Mouse (Mus musculus) ES-E14 (cell line): ENCODE results near the gene Nfkbie. TPM values are rescaled to one million over a fixed set of nuclear protein-coding genes. Genes with fewer than 3 reads are reported as not detected.
A peak's percentile ranks its signal among the peaks of the same experiment; 100 is the strongest.

ENCODE experiments used
- DNase-seq: peaks from one replicate; pipeline ENCODE4 v3.0.0-alpha.2; 2013; ENCODE audit warnings: low read depth, low spot score
- H3K27ac ChIP-seq: 2 replicates; pipeline ENCODE4 v1.5.1; 2012; ENCODE audit warnings: low read depth, mild to moderate bottlenecking, low read length, moderate library complexity, mixed read lengths; ENCODE audit not compliant: poor library complexity, insufficient read depth, severe bottlenecking
- H3K36me3 ChIP-seq: 2 replicates; pipeline ENCODE4 v1.6.1; 2012; ENCODE audit warnings: mild to moderate bottlenecking, low read length, moderate library complexity, mixed read lengths; ENCODE audit not compliant: control insufficient read depth, poor library complexity, insufficient read depth, severe bottlenecking
- H3K4me1 ChIP-seq, 2 experiments: fragments of 150-350 bp in 1 of 2; sonication (generic) in 1 of 2; 2 replicates each; pipeline ENCODE4 v1.6.1; 2012; ENCODE audit warnings: low read length in 2 of 2, mild to moderate bottlenecking in 1 of 2, mixed read lengths in 1 of 2; ENCODE audit not compliant: control insufficient read depth in 2 of 2, insufficient read depth in 2 of 2, poor library complexity in 1 of 2
- H3K4me3 ChIP-seq, 2 experiments: fragments of 150-350 bp in 1 of 2; sonication (generic) in 1 of 2; 2 replicates each; pipeline ENCODE4 v1.5.1; 2012; ENCODE audit warnings: low read length in 2 of 2, low read depth in 1 of 2, mild to moderate bottlenecking in 1 of 2, mixed read lengths in 1 of 2; ENCODE audit not compliant: insufficient read depth in 1 of 2, poor library complexity in 1 of 2, severe bottlenecking in 1 of 2
- H3K9ac ChIP-seq: 2 replicates; pipeline ENCODE4 v1.6.1; 2012; ENCODE audit warnings: low read depth, mild to moderate bottlenecking, low read length, mixed read lengths; ENCODE audit not compliant: poor library complexity, insufficient read depth, severe bottlenecking
- H3K9me3 ChIP-seq: fragments of 150-350 bp; sonication (generic); 2 replicates; pipeline ENCODE4 v1.6.1; 2012; ENCODE audit warnings: low read depth, mild to moderate bottlenecking, low read length; ENCODE audit not compliant: control insufficient read depth, insufficient read depth
- CHD2 ChIP-seq: IDR thresholded peaks from 2 replicates; pipeline ENCODE4 v1.6.1; 2014; ENCODE audit warnings: mild to moderate bottlenecking, low read depth, low read length, inconsistent platforms
- HCFC1 ChIP-seq: IDR thresholded peaks from 2 replicates; pipeline ENCODE4 v1.6.1; 2012; ENCODE audit warnings: low read length, inconsistent platforms, borderline replicate concordance; ENCODE audit not compliant: insufficient read depth
- MAFK ChIP-seq: IDR thresholded peaks from 2 replicates; pipeline ENCODE4 v1.6.1; 2014; ENCODE audit warnings: mild to moderate bottlenecking, low read depth, low read length, inconsistent platforms; ENCODE audit not compliant: insufficient read depth
- ZC3H11A ChIP-seq: IDR thresholded peaks from 2 replicates; pipeline ENCODE4 v1.6.1; 2012; ENCODE audit warnings: low read depth, mild to moderate bottlenecking, inconsistent platforms, low read length, borderline replicate concordance
- ZNF384 ChIP-seq: IDR thresholded peaks from 2 replicates; pipeline ENCODE4 v1.6.1; 2012; ENCODE audit warnings: low read depth, low read length, inconsistent platforms
- in situ Hi-C, 2 experiments: fragments of 600-800 bp; cut with MboI; formaldehyde crosslinking; loops; one replicate each; pipeline ENCODE4 v1.15.1; 2025; ENCODE audit warnings: low sequenced_read_pairs in 2 of 2, inconsistent platforms in 1 of 2; ENCODE audit not compliant: unreplicated experiment in 2 of 2
- total RNA-seq: library from RNA; depleted of rRNA; stranded (reverse); fragments of 300-350 nt; gene quantifications from 2 replicates; pipeline ENCODE4 v1.2.3, GENCODE M21; 2012

Nfkbie gene
- total RNA-seq, 1 experiment, result 2.2 TPM

GRCm38 (mm10) chr17:45546941-45547340 lies 8.6 kb upstream of the Nfkbie start:
- Histone ChIP-seq H3K36me3 (no peaks in the 10 kb centered on the region), H3K27ac (no peak overlapping the region), H3K9me3 (no peaks in the 10 kb centered on the region), H3K9ac (no peak overlapping the region), H3K4me1 (peaks cover 4 to 17% of the 10 kb centered on the region in 2 experiments; a peak in 3 of 4 replicates), H3K4me3 (no peak overlapping the region)
- in situ Hi-C loops, result no loop called here
- no peak for DNase-seq
- no peak for TF ChIP-seq ZNF384
- TF ChIP-seq HCFC1, result no peak
- TF ChIP-seq CHD2, result no peak
- TF ChIP-seq ZC3H11A, result no peak
- no peak for TF ChIP-seq MAFK

- no peak overlapping the region for H3K4me3 ChIP-seq
- TF ChIP-seq HCFC1 (no peak), MAFK (no peak), ZC3H11A (no peak), ZNF384 (no peak), CHD2 (no peak)
These were observed 7.9 kb upstream of the Nfkbie start for GRCm38 (mm10) chr17:45547461-45548190.

GRCm38 (mm10) chr17:45548541-45549512 lies 6.7 kb upstream of the Nfkbie start:
- Histone ChIP-seq H3K9me3 (no peaks in the 10 kb centered on the region), H3K4me3 (peak overlapping the region; percentile 81 to 90), H3K27ac (no peak overlapping the region), H3K9ac (peak overlapping the region; percentile 75), H3K36me3 (no peaks in the 10 kb centered on the region), H3K4me1 (peaks cover 2 to 11% of the 10 kb centered on the region in 2 experiments; a peak in 2 of 4 replicates)
- no peak for TF ChIP-seq MAFK
- TF ChIP-seq ZC3H11A, result no peak
- no peak for TF ChIP-seq HCFC1
- TF ChIP-seq ZNF384, result no peak
- TF ChIP-seq CHD2, result no peak
- in situ Hi-C loops, result no loop called here
- peak; percentile 74 for DNase-seq

More at GRCm38 (mm10) chr17:45547461-45548190, 7.9 kb upstream of the Nfkbie start:
- Histone ChIP-seq H3K27ac (no peak overlapping the region), H3K9ac (no peak overlapping the region), H3K36me3 (no peaks in the 10 kb centered on the region), H3K4me1 (peaks cover 4 to 17% of the 10 kb centered on the region in 2 experiments; a peak in 3 of 4 replicates), H3K9me3 (no peaks in the 10 kb centered on the region)
- in situ Hi-C loops, result no loop called here
- no peak for DNase-seq

- Histone ChIP-seq H3K27ac (no peak within 1 kb of the TSS), H3K4me1 (peaks cover 2 to 5% of the 10 kb centered on the region in 2 experiments; a peak in 1 of 4 replicates), H3K36me3 (no peaks in the 10 kb centered on the region), H3K9me3 (no peaks in the 10 kb centered on the region), H3K9ac (peak within 1 kb of the TSS; percentile 75), H3K4me3 (peak within 1 kb of the TSS; percentile 81 to 90)
- in situ Hi-C loops, result loop anchor here (10.0 kb wide), 1 partner anchor 75 kb away; the partner anchor contains the start of gene Spats1 (in 2 of the 2)
- DNase-seq, result no peak
- TF ChIP-seq HCFC1 (no peak), MAFK (no peak), ZC3H11A (no peak), CHD2 (no peak), ZNF384 (no peak)
These were observed 5.8 kb upstream of the Nfkbie start, which contains the start of gene Tmem151b for GRCm38 (mm10) chr17:45549617-45550181. TSS of gene Tmem151b (minus strand) at chr17:45549677.
